Mouse (Mus musculus) right cerebral cortex, postnatal 10 days (tissue): ENCODE results near the gene Exoc4.
A peak's percentile ranks its signal among the peaks of the same experiment; 100 is the strongest.

Experiments used
- DNase-seq, 2 experiments: peaks; one replicate each; pipeline ENCODE4 v3.0.0; 2021; ENCODE audit warnings: low spot score in 2 of 2

Gene Exoc4

DNA sequence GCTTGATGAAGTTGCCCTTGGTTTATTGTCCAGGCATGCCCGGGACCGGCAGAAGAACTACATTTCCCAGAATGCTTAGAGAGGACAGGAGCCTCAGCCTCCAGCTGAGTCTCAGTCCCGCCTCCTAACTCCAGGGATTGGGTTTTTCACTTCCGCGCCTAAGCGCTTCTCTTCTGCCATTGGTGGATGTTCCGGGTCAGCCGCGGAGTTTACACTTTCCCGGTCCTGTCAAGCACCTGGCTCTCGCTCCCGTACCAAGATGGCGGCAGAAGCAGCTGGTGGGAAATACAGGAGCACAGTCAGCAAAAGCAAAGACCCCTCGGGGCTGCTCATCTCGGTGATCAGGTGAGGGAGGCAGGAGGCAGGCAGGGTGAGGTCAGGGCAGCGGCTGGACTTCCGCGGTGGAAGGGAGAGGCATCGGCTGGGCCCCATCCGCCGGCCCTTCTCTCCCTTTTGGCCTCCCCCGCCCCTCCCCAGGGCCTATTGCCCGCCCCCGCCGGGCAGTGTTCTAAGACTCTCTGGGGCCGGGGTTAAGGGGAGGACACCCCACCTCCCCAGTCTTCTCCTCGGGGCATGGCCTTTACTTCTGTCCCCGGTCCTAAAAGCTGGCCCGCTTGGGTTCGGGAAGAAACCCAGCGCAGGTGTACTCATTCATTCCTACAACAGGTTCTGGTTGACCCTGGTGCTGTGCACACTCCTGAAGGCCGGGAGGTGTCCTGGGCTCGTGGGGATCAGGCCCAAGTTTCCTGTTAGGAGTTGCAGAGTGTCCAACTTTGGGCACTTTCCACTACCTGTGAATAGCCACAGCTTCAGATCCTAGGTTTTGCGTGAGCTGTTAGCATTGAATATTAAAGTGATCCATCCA lies at the start of gene Exoc4:
Gene Exoc4, plus strand, starts transcription at position 192 of the 865 bp plus-strand sequence.
- peak; percentile 98 to 99 for DNase-seq

DNA sequence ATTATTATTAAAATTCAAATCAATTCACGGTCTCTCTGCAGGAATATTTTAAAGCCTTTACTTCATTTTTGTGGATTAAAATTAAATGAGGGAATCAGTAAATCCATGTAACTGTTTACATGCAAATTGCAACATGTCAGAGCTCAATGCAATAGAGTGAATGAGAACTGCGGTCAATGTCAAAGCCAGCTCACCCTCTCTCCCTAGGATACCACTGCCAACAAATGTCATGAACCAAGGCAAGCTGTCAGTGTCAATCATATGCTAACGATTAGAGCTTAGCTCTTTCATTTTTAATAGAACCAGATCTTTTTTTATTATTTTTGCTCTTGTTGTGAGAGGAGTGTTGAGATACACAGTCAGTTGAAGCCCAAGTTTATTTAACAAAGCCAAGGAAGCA lies 30.1 kb upstream of the Exoc4 start:
- DNase-seq: no peak

DNA sequence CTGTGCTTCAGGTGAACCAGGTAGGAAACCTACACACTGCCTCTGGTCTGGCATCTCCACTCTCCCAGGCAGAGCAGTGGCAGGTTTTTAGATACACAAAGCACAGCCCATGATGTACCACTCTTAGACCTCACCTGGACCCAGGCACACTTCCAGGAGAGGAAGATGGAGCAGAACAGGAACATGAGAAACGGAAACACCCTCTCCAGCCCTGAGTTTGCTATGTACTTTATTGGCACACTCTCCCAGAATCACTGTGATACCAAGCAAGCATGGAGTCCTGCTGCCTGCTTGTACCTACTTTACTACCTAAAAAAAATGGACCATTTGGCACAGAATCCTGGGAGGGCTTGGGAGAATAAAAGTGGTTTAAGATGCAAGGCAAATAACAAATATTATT lies 22.2 kb upstream of the Exoc4 start:
- DNase-seq: no peak

DNA sequence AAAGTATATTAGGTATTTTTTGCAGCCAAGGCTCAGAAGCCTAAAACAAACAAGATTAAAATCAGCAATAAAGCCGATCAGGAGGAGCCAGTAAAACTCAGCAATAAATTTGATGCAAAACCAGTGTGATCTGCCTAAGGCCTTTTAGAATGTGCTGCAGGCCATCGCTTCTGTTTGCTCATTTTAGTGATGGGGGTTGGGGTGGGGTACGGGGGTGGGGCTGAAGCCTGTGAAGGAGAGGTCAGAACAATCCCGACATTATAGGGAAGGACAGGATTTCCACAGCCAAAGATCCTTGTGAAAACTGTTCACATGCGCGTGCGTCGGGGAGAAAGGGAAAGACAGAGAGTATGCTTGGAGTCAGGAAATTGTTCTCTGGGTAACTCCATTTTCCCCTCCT lies 21.5 kb upstream of the Exoc4 start:
- DNase-seq: no peak

DNA sequence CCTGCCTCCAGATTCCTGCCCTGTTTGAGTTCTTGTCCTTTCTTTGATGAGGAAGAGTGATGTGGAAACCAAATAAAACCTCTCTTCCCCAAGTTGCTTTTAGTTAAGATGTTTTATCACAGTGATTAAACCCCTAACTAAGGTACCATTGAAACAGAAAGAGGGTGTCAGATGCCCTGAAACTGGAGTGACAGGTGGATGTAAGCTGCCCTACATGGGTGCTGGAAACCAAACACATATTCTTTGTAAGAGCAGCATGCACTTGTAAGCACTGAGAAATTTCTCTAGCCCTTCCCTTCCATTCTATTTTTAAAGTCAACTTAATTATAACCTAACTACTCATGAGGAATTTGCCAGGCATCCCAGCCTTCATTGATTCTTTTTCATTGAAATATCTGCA lies 7.6 kb upstream of the Exoc4 start:
- DNase-seq: no peak

DNA sequence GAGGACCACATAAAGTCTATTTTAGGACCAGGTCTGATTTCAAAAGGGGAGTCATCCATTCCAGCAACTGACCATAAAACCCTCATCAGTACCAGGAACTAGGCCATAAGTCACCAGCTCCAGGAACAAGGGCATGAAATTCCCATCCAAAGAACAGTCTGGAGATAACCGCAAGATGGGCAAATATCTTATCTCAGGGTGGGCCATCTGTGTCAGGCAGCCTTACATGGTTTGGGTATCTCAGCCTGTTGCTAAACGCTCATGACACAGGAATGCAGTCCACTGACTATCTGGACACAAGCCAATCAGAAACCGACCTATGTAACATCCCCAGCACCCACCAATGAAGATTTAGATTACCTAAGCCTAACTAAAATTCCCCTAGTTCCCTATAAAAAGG lies 4.3 kb upstream of the Exoc4 start:
- DNase-seq: no peak

DNA sequence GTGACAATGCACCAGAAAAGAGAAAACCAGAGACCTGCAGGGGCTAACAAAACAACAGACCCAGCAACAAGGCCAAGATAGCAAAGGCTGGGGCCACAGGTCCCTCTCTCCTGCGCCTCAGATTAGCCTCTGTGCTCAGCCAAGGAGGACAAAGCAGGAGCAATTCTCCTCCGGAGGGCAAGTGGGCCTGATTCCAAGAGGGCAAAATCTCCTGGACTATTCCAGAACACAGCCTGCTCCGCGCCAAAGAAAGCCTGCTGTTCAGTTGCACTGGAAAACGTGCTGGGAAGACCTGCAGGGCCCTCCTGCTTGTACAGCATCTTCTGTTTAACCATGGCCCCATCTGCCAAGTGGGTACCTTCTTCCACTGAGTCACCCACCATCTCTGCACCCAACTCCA lies 1.7 kb upstream of the Exoc4 start:
- DNase-seq: no peak

DNA sequence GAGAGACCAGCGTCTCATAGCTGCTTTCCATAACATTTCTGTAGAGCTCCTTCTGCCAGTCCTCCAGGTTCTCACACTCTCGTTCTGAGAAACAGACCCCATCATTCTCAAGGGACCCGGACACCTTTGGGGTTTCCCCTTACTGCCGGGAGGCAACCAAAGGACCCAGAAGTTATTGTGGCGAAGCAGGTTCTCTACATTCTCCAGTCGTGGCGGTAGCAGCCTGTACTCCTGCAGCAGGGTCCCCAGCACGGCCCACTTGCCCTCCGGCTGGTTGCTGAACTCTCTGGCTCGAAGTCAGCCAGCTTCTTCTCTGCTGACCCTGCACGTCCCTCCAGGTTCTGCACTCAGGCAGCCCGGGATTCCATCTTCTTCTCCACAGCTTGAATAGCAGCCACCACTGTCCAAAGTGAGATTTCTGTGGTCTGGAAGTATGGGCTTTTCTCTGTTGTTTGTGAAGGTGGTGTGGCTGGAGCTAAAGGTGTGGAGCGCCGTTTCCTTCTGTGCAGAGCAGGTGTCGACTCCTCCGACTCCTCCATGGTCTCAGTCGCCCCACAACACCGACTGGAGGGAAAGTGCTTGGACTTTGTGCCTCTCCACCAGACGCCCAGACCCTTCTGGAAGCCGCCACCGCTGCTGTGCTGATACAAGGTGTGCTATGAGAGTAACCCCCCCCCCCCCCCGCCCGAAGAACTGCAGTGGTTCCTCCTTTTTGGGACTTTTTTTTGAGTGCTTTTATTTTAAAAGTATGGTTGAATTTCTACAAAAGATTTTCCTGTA lies 1.1 kb upstream of the Exoc4 start:
- no peak for DNase-seq

DNA sequence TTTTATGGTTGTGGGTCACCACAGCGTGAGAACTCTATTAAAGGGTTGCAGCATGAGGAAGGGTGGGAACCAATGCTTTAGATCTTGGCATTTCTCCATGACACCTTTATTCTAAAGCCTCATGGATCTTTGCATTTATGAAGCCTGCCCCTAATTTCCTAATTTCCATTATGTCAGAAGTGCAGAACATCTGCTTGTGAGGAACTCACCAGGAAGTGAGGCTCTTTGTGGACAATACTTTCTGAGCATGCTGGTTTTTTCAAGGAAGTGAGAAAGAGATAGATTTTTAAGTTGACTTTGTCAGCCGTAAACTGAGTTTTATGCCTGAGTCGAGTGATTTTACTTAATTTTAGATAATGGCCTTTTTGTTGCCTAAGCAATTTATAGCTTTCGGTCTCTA lies 7.8 kb downstream of the Exoc4 start:
- DNase-seq: no peak

DNA sequence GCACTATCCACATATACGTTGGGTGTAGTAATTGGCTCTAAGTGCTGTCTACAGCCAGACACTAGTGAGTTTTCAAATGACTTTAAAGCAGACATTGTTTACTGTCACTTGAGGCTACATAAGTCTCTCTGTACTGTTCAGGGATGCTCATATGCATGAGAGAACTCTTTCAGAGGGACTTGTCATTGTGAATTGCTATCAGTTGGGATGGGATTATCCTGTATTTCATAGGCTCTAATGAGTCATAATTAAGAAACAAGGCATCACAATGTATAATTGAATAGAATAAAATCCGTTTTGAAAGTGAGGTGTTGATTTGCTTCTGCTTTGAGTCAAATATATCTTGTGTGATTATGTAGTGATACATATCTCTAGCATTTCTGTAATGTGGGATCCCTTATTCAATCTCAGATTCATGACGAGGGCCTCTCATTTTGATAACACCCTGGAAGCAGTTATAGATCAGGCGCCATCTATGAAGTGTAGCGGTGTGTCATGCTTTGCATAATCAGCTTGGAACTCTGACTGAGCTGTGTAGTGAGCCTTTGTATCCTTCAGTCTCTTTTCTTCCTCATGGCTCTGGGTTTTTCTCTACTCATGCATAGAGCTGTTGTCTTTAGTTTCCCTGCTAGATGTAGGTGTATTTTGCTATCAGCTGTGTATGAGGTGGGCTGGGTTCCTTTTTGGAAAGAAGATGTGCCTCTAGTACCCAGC lies 8.3 kb downstream of the Exoc4 start:
- no peak for DNase-seq

DNA sequence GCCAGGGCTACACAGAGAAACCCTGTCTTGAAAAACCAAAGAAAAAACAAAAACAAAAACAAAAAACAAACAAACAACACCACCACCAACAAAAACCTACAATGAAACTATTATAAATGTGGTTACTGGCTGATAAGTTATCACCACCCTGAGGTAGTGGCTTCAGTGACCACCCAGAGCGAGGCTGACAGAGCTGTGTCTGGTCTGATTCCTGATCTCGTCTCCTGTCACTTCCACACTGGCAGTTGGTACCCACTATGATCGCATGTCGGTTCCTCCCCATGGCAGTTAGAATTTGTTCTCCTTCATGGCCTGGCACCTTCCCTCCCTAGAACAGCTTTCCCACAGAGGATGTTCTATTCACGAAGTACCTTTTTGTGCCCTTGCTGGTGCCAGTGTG lies 11.0 kb downstream of the Exoc4 start:
- DNase-seq: no peak

DNA sequence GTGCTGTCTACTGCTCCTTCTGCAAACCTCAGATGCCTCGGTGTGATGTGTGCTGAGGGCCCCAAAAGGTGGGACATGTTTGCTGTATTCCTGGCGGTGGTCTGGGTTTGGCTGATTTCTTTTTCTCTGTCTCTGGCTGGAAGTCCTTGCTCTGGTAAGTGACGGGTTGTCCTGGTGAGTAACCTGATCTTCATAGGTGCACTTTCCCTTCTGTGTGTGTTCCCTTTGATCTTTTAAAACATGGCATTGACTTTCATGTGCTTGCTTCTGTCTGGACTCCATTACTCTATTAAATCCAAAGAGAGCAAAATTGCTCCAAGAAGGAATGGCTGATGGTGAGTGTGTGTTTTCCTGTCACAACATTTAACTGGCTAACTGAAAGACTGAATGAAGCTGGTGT lies 12.7 kb downstream of the Exoc4 start:
- no peak for DNase-seq

DNA sequence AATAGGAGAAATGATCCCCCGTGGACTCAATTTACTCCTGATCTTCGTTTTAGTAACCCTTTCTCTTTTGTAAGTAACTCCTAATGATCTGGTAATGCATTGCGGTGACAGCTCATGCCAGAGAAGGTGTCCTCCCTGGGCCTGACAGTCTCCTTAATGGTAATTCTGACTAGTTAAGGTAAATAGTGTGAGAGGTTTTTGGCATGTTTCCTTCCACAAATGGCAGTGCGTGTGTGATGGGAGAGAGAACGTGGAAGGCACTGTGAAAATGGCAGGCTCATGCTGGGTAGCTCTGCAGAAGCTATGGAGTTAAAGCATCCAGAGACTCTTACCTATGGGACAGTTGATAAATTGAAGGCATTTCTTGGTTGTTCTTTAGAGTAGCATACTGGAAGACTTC lies 15.1 kb downstream of the Exoc4 start:
- no peak for DNase-seq

DNA sequence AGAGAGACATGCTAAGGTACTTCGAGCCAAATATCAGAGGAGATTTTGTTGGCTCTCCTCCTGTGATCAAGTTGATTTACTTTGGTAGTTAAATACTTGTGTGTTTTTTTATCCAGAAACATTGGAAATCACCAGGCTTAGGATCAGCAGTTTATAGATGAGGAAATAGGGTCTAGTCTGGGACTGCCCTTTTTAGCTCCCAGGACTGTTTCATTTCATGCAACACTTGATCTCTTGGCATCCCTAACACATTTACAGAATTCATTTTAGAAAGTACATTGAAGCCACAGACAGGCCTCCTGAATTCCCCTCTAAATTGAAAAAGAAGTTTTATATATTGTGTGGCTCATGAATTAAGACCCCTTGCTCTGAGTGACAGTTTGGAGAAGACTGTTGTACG lies 15.5 kb downstream of the Exoc4 start:
- DNase-seq: no peak

DNA sequence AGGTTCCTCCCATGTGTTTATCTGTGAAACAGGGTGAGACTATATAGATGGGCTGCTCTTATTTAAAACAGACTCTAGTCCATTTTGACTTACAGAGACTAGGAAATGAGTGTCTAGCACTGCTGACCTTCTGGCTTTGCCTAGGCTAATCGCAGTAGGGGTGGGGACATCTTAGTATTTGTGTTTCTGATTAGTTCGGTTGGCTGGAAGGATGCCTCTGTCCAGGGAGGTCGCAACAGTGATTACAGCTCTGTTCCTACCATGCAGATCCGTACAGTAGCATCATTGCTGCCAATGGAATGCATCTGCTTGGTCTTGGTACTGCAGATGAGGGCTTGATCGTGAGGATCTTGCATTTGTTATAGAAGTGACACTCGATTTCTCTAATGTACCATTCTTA lies 18.7 kb downstream of the Exoc4 start:
- DNase-seq: no peak

DNA sequence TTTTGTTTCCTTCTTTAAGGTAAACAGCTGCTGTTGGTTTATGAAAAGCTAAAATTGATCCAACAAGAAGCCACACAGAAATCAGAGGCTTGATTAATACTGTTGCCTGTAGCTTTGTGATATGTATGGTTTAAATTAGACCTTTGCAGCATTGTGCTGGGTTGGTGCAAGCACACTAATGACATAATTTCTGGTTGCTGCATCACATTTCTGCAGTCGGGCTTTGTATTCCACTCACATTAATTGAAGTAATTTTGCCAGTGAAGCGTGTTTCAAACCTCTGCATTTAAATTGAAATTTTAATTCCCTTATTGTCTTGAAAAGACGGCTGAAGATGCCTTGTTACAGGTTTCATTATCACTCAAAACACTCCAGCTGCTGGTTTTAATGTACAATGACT lies 34.6 kb downstream of the Exoc4 start:
- no peak for DNase-seq

DNA sequence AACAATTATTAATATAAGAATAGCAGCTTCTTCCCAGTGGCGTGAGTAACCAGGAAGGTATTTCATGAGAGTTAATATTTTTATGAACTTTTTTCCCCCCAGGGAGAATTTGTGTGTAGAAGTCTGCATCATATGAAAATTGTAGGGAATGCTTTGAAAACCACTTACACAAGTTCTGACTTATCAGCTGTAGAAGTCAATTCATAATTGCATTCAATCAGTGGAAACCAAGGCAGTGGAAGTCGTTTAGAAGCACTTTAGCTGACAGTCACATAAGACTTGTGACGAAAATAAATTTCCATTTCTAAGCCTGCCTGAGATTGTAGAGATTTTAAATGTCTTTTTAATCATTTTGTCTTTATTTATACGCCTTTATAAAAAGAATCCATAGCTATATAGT lies 35.1 kb downstream of the Exoc4 start:
- DNase-seq: no peak

DNA sequence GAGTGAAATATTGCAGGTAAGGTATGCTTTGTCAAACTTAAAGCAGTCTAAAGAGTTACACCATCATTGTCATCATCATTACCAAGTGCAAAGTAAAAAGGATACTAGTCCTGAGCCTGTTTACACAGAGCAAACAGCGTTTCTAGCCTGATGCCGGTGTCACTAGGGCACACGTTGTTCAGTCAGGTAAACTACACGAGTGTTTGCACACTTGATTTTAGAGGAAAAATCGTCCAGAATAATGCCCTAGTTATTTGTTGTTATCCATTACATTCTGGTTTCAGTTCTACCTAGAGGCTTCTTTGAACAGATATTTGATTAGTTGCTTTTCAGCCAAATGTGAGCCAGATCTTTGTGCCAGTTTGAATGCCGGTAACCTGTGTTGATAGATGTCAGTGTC lies 37.5 kb downstream of the Exoc4 start:
- no peak for DNase-seq

DNA sequence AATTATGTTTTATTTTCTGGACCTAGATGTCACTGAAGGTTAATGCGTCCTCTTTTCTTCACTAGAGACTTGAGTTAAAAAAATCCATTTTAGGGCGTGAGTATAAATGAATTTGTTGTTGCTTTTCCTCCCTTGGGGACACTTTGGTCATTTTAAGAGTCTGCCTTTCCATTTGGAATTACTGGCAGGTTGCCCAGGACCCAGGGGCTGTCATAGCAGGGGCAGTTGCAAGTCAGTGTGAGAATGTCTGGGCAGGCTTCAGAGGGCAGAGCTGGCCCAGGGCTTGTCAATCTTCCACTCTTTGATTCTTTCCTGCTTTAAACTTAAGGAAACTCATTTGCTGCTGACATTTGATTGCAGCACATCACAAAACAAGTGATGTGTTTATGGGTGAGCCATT lies 45.7 kb downstream of the Exoc4 start:
- DNase-seq: peak in 1 of 2 experiments; percentile 29

DNA sequence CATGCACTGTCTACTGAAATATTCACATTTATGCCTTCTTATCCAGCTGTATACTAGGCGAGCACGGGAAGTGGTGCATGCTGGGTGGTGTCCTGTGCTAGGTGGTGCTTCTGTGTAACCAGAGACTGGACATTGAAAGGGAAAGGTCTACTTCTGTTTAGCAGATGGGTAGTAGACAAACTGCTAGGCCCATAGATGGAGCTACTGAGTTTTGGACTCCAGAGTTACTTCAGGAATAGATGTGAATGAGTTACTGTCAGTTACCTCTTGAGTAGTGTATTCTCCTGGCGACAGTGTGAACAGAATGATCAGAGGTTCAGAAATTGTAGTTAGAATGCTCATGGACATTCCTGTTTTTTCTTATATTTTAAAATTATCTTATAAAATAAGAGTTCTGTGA lies 48.7 kb downstream of the Exoc4 start:
- DNase-seq: no peak

DNA sequence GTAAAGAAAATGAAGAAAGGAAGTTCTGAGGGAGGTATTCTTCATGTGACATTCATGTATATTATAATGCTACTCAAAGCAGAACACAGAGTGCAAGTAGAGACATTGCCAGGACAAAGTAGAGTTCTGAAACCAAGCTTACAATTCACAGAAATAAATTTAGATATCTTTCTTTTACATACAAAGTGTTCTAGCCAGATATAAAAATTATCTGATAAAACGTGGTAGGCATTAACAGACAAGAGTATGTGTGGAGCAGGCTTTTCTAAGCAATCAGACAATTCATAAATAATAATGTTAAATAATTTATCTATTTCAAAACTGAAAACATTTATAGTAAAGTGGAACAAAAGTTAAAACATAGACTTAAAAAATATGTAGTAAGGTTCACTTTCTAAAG lies 49.9 kb downstream of the Exoc4 start:
- no peak for DNase-seq

DNA sequence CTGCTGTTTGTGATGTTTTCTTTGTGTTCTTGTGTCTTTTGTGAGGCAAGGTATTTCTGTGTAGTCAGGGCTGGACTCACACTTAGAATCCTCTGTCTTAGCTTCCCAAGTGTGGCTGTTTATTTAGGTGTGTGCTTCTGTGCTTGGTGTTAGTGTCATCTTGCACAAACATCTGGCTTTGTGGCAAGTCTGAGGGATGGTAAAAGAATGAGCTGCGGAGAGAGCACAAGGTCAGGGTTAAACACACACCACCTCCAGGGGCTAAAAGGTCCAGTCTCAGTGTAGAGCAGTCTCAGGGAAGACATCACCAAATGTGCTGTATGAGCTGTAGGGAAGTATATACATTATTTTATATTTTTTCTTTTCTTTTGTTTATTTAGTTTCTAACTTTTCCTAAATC lies 57.1 kb downstream of the Exoc4 start:
- no peak for DNase-seq

DNA sequence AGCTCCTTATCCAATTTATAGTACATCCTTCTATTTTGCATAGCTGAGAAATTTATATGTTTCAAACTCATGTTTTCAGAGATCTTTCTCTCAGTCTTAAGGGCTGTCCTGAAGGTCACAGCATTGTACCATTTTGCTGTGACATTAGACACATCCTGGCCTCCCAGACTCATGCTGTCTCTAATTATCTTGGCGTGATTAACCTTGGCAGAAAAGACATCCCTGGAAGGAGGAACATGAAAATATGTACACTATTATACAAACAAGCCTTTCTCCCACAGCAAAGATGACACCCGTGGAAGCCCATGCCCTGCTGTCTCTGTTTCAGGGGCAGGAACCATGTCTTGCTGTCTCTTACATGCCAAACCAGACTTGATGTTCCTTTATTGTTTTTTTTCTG lies 59.8 kb downstream of the Exoc4 start:
- DNase-seq: no peak
